Mouse (Mus musculus) neutrophil, adult 65 days (primary cell): ENCODE data around the gene Sf3b4. TPM values are rescaled to one million over a fixed set of nuclear protein-coding genes. Genes with fewer than 3 reads are reported as not detected.

Source experiments
- total RNA-seq: library from RNA; stranded (reverse); gene quantifications from 2 replicates; pipeline ENCODE4 v1.2.4, GENCODE M21; 2023

The Sf3b4 gene
- 39.0 and 45.7 TPM in 2 replicates for total RNA-seq

DNA sequence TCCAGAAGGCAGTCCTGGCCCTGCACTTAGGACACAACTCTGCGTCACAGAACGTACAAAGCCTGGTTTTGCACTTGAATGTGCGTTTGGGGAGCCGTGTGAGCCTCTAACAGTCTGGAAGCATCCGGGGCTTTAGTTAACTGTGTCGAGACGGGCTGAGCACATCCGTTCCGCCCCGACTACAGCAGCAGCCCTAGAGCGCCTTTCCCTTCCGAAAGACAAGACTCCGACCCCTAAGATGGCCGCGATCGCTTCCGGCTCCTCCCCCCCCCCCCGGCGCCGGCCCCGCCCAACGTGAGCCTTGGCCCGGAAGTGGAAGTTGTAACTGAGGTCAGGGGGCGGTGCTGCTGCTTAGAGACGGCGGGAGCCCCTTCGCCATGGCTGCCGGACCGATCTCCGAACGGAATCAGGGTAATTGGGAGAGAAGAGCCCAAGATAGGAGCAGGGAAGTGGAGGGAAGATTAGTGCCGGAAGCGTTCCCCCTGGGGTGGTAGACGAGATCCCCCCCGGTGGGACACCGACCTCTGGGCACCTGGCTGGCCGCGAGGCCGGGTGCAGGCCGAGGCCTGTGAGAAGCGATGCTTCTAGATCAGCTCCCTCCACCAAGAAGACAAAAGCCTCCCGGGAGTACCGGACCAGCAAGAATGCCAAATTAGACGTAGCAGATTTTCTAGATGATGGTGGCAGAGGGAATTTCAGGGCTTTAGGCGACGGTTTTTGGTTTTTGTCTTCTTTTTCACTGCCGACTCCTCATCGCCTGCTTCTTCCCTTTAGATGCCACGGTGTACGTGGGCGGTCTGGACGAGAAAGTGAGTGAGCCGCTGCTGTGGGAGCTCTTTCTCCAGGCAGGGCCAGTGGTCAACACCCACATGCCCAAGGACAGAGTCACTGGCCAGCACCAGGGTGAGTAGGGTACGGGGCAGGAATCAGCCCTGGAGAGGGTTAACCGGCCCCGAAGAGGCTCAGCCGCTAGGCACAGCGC is at the start of gene Sf3b4:
Gene Sf3b4, plus strand, starts transcription at position 136 of the 982 bp plus-strand sequence.

DNA sequence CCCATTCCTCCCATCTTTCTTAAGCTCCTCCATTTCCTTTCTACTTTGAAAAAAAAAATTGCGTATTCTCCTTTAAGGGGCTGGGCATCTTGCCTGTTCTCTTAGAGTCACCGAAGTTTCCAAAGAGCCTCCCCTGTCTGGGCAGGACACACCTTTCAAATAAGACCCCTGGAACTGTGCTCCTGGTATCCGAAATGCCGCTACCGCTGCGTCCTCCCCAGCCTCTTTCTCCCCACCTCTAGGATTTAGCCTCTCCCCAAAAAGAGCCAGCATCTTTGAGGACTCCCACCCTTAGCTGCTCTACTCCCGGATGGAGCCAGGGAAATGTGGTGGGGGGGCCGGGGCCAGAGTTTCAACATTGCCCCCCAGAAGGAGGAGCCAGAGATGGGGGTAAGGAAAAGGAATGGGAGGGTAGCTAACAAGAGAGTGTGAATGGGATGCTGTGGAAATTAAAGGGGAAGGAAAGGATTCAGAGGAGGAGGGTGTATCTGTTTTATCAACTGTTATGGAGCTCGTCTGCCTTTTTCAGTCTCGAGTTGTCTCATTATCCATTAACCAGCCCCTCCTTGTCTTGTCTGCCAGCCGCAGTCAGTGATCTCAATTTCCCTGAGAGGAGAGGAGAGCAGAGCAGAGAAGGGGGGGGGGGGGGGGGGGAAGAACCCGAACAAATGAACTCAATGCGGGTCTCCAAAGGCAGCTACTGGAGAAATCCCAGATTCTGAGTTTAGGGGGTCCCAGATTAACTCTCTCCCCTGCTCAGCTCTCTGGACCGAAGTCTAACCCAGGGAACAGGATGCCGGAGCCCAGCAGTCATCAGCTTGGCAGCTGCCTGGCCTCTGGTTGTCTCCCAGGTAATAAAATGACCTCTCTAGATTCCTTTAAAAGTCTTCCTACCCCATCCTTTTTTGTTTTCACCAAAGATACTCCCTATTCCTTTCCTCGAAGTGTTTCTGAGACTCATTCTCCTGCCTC is 10.0 kb upstream of the Sf3b4 start, which contains the start of gene Mtmr11:
Gene Mtmr11, plus strand, starts transcription at position 136 of the 972 bp plus-strand sequence.

DNA sequence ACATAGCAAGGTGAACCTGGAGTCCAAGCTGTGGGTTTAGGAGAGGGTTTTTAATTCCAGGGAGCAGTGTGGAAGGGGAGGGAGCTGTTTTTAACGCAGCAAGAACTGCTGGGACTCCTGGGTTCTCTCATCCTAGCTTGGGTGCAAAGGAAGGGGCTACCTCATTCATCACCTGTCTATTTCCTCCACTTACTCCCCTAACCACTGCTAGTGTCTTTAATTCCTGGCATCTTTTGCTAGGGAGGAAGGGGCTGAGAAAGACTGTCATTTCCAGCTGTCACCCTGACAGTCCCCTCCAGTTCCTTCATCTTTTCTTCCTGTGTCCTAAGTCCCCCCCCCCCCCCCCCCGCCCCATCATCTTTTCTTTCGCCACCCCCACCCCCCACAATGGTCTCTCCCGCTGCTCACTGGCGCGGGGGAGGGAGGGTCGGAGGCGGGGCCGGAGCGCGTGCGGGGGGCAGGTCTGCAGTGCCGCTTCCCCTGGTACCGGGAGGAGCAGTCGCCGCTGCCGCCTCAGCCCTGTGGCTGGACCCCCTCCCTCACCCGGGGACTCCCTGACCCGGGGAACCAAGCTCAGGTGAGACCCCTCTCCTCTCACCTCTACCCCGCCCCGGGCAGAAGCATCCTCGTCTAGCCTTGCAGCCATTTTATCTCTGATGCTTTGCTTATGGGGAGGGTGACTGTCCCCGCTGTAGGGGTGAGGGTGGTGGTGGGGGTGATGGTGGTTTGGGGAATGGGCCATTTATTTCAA is 8.8 kb downstream of the Sf3b4 start, which contains the start of gene Sv2a:
Gene Sv2a, plus strand, starts transcription at position 425 of the 751 bp plus-strand sequence.

DNA sequence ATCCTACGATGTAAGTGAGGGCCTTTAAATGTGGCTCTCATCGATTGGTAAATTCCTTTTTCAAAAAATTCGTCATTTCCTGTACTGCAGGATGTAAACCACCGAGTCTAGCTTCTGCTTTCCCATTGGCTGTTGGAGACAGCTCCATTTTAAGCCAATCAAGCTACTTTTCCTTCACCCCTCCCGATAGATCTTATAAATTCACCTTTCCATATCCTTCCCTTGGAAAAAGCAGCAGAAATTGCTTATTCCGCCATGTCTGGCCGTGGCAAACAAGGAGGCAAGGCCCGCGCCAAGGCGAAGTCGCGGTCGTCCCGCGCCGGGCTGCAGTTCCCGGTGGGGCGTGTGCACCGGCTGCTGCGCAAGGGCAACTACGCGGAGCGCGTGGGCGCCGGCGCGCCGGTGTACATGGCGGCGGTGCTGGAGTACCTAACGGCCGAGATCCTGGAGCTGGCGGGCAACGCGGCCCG is 47.6 kb downstream of the Sf3b4 start, which contains the start of the genes Bola1 and Hist2h2ab:
Gene Bola1, minus strand, starts transcription at position 49 of the 470 bp plus-strand sequence.
Gene Hist2h2ab, plus strand, starts transcription at position 205 of the 470 bp plus-strand sequence.

DNA sequence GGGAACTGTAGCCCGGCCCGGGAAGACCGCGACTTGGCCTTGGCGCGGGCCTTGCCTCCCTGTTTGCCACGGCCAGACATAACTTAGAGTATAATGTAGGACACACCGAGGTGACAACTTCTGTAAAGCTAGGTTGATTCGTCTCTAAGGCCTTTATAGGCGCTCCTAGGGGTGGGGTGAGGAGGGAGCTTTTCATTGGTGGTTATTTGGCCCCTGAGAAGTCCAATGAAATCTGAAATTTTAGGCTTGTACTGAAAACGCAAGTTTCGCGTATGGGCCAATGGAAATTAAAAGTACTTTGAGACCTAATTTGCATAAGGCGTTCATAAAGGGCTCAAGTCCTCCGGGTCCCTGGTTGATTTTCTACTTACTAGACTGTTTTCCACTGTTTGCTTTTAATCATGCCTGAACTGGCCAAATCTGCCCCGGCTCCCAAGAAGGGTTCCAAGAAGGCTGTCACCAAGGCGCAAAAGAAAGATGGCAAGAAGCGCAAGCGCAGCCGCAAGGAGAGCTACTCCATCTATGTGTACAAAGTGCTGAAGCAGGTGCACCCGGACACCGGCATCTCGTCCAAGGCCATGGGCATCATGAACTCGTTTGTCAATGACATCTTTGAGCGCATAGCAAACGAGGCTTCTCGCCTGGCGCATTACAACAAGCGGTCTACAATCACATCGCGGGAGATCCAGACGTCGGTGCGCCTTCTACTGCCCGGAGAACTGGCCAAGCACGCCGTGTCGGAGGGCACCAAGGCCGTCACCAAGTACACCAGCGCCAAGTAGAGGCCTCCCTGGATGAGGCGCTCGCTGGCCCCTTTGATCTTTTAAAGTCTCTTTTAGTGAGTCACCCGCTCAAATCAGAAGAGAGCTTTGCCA is 48.9 kb downstream of the Sf3b4 start, which contains the start of the genes Hist2h2ac and Hist2h2be:
Gene Hist2h2ac, minus strand, starts transcription at position 116 of the 875 bp plus-strand sequence.
Gene Hist2h2be, plus strand, starts transcription at position 355 of the 875 bp plus-strand sequence.

Other genes starting within 250 kb of the Sf3b4 start
- 62.2 and 84.1 TPM in 2 replicates for gene Anp32e, start 243.1 kb upstream of the Sf3b4 start, total RNA-seq
- 37.4 and 45.9 TPM in 2 replicates for gene Plekho1, start 176.3 kb upstream of the Sf3b4 start, total RNA-seq
- gene Vps45, start 113.9 kb upstream of the Sf3b4 start, total RNA-seq: 8.2 and 9.3 TPM in 2 replicates
- gene Otud7b, start 67.8 kb upstream of the Sf3b4 start, total RNA-seq: 18.5 and 19.1 TPM in 2 replicates
- gene Mtmr11, start 10.3 kb upstream of the Sf3b4 start, total RNA-seq: 0.14 and 0.88 TPM in 2 replicates
- gene Sv2a, start 8.8 kb downstream of the Sf3b4 start, total RNA-seq: 0.16 and 0.43 TPM in 2 replicates
- gene Bola1, start 47.4 kb downstream of the Sf3b4 start, total RNA-seq: 1.1 and 2.9 TPM in 2 replicates
- gene Hist2h2ab, start 47.5 kb downstream of the Sf3b4 start, total RNA-seq: 11.8 and 12.8 TPM in 2 replicates
- 166 and 197 TPM in 2 replicates for gene Hist2h2ac, start 48.5 kb downstream of the Sf3b4 start, total RNA-seq
- 1.2 and 2.1 TPM in 2 replicates for gene Hist2h2be, start 48.8 kb downstream of the Sf3b4 start, total RNA-seq
- gene Hist2h3c2, start 66.8 kb downstream of the Sf3b4 start, total RNA-seq: 234 and 345 TPM in 2 replicates
- 1,826 and 2,294 TPM in 2 replicates for gene Hist2h2aa2, start 67.9 kb downstream of the Sf3b4 start, total RNA-seq
- 29.7 and 30.1 TPM in 2 replicates for gene Hist2h2aa1, start 73.2 kb downstream of the Sf3b4 start, total RNA-seq
- not detected in 2 replicates for gene Hist2h3c1, start 74.4 kb downstream of the Sf3b4 start, total RNA-seq
- 118 and 170 TPM in 2 replicates for gene Hist2h4, start 91.0 kb downstream of the Sf3b4 start, total RNA-seq
- 1,408 and 1,623 TPM in 2 replicates for gene Hist2h3b, start 96.3 kb downstream of the Sf3b4 start, total RNA-seq
- gene Hist2h2bb, start 97.4 kb downstream of the Sf3b4 start, total RNA-seq: 992 and 1,162 TPM in 2 replicates
- gene Fcgr1, start 121.6 kb downstream of the Sf3b4 start, total RNA-seq: 0.63 and 1.9 TPM in 2 replicates